Comparison of ENCODE assay signal across 9 mouse cellular contexts in genomic region chr11:86578809-86579730, GRCm38 (mm10). TPM values are rescaled to one million over a fixed set of nuclear protein-coding genes. Genes with fewer than 3 reads are reported as not detected.
DNase-seq lines count a peak whose midpoint lies in the region; ATAC-seq lines count a peak whose summit lies in the region.
"Had no signal": no experiment of that assay in that cellular context is flagged by ENCODE, and none has a peak within 500 bp of the region (broad histone marks: within the 10 kb centered on the region; RNA-seq: fewer than 3 reads in every experiment).

No protein-coding gene starts in this region.

- H3K4me3 ChIP-seq in hindbrain, embryonic 14.5 days (replicated peaks; ENCODE audit: low read length): no peak overlapping the region
- no peak overlapping the region for H3K4me3 ChIP-seq in hindbrain, embryonic 11.5 days (ENCODE audit: low read depth, low read length)
- H3K4me3 ChIP-seq: limb, embryonic 13.5 days had no signal

- no peak overlapping the region for H3K9ac ChIP-seq in hindbrain, embryonic 14.5 days
- no peak overlapping the region for H3K9ac ChIP-seq in hindbrain, embryonic 11.5 days (ENCODE audit: low read depth, low read length)
- H3K9ac ChIP-seq: limb, embryonic 13.5 days had no signal

- H3K36me3 ChIP-seq in hindbrain, embryonic 14.5 days (replicated peaks; ENCODE audit: control insufficient read depth, insufficient read depth): no peaks in the 10 kb centered on the region; the same call in none of the 2 replicates
- H3K36me3 ChIP-seq in hindbrain, embryonic 11.5 days (ENCODE audit: control insufficient read depth, insufficient read depth, low read length): no peaks in the 10 kb centered on the region

- H3K27me3 ChIP-seq in hindbrain, embryonic 14.5 days (ENCODE audit: control insufficient read depth, insufficient read depth, low read length): no peaks in the 10 kb centered on the region
- H3K27me3 ChIP-seq in hindbrain, embryonic 11.5 days (ENCODE audit: control insufficient read depth, insufficient read depth, low read length): no peaks in the 10 kb centered on the region
- H3K27me3 ChIP-seq: limb, embryonic 13.5 days had no signal

- H3K4me2 ChIP-seq in hindbrain, embryonic 14.5 days (replicated peaks): no peak overlapping the region
- no peak overlapping the region for H3K4me2 ChIP-seq in hindbrain, embryonic 11.5 days (replicated peaks; ENCODE audit: low read depth, low read length)
- H3K4me2 ChIP-seq: limb, embryonic 13.5 days had no signal

- 78% methylated on average over 25 of the region's 25 CpGs for WGBS in hindbrain, embryonic 14.5 days
- 80% methylated on average over 25 of the region's 25 CpGs for WGBS in hindbrain, embryonic 11.5 days

- H3K27ac ChIP-seq in hindbrain, embryonic 14.5 days: 0 out of 2 replicates have a peak overlapping the region, but pooled peaks have one; percentile 18
- H3K27ac ChIP-seq in hindbrain, embryonic 11.5 days (ENCODE audit: low read depth, low read length): no peak overlapping the region
- H3K27ac ChIP-seq: limb, embryonic 13.5 days had no signal

- 0 out of 2 replicates have a peak, but pooled peaks cover 3% of the 10 kb centered on the region for H3K4me1 ChIP-seq in hindbrain, embryonic 14.5 days (replicated peaks; ENCODE audit: control insufficient read depth, insufficient read depth, low read length)
- H3K4me1 ChIP-seq in hindbrain, embryonic 11.5 days (replicated peaks; ENCODE audit: control insufficient read depth, insufficient read depth, low read length): no peaks in the 10 kb centered on the region

- no peak for DNase-seq in hindbrain, embryonic 14.5 days (ENCODE audit: low spot score)
- DNase-seq in hindbrain, embryonic 11.5 days (ENCODE audit: low spot score): no peak
- peak; percentile 86 for DNase-seq in T-cell, adult 2 months (ENCODE audit: low spot score)
- peak; percentile 77 to 83 for DNase-seq in heart, adult 9 months (ENCODE audit: low spot score in 2 of 2)
- DNase-seq in kidney, postnatal 36 days: peak; percentile 85 to 88
- no peak for DNase-seq in cerebellum, adult 9-11 months
- DNase-seq in right cerebral cortex, postnatal 4 days: no peak

- no peak for ATAC-seq in hindbrain, embryonic 14.5 days (ENCODE audit: low FRiP score)
- no peak for ATAC-seq in hindbrain, embryonic 11.5 days (ENCODE audit: low FRiP score)
- peak; percentile 75 for ATAC-seq in monocyte, adult 5-6 weeks (replicated peaks; ENCODE audit: insufficient number of reproducible peaks, low FRiP score, low TSS enrichment, poor library complexity, severe bottlenecking)

- no peaks in the 10 kb centered on the region for H3K9me3 ChIP-seq in hindbrain, embryonic 14.5 days (ENCODE audit: control insufficient read depth, low read length)
- H3K9me3 ChIP-seq in hindbrain, embryonic 11.5 days (ENCODE audit: control insufficient read depth, low read length): no peaks in the 10 kb centered on the region
- H3K9me3 ChIP-seq: limb, embryonic 13.5 days had no signal

RNA-seq across cellular contexts. Expression of gene Tubd1, which starts 34.3 kb away (rescaled TPM):
- polyA plus RNA-seq in hindbrain, embryonic 14.5 days (2014; fragmentation: Nextera tagmentation; extraction: Ambion mirVana): 5.8 and 6.1 TPM in 2 replicates
- 13.5 and 17.2 TPM in 2 replicates for polyA plus RNA-seq in hindbrain, embryonic 11.5 days (2014; fragmentation: Nextera tagmentation; extraction: Ambion mirVana)
- total RNA-seq in monocyte, adult 5-6 weeks (2017): 3.1 to 8.8 TPM (median 7.0 TPM) in 3 replicates

RNA-seq across cellular contexts. Expression of gene Rps6kb1, which starts 34.5 kb away (rescaled TPM):
- polyA plus RNA-seq in hindbrain, embryonic 14.5 days (2014; fragmentation: Nextera tagmentation; extraction: Ambion mirVana): 45.1 and 51.9 TPM in 2 replicates
- polyA plus RNA-seq in hindbrain, embryonic 11.5 days (2014; fragmentation: Nextera tagmentation; extraction: Ambion mirVana): 56.4 and 57.8 TPM in 2 replicates
- total RNA-seq in monocyte, adult 5-6 weeks (2017): 43.7 to 68.2 TPM (median 66.3 TPM) in 3 replicates

Comparison
In these comparisons a context has a peak if more than half of its experiments do, and no peak if none do; other contexts are left out.
1. DNase-seq: peak in T-cell, adult 2 months (single experiment), heart, adult 9 months (2 of 2) and kidney, postnatal 36 days (2 of 2); none in hindbrain, embryonic 14.5 days (single experiment), hindbrain, embryonic 11.5 days (single experiment), cerebellum, adult 9-11 months (single experiment) and right cerebral cortex, postnatal 4 days (single experiment).